8 mouse cellular contexts compared by ENCODE assay signal in the genomic region with DNA sequence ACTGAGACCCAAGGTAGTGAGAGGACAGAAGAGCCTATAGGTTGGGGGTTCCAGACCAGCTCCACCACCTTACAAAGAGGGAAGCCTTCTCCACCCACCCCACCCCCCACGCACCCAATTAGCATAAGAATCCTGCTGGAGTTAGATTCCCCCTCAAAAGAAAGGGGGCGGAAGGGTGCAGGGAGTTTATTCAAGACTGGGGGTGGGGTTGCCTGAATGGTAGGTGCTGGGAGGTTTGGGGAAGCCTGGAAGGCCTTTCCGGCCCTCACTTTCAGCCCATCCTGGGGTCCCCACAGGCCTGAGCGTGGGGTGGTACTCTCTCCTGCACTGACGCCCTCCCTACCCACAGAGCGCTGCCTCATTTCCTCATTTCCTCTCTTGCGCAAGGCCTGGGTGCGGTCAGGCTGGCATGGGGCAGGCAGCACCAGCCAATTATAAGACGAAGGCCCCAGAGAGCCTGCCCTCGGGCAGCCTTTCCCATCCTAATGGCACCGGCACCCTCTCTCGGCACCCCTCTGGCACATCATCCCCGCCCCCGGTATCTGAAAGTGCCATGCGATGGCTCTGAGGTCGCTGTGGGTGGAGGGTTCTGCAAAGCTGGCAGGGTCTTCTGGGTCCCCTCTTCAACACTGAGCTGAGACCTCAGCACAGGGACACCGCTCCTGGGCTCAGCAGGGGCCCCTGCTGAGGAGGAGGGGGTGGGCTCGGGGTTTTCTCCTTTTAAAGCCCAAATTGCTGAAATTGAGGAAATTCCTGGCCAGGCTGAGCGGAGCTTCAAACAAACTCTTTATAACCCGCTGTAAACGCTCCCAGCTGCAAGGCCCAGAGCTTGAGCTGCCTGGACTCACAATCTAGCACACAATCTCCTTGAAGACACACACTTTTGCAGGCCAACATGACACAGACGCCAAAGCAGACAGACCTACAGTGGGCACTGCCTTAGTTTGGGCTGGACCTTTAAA. TPM values are rescaled to one million over a fixed set of nuclear protein-coding genes. Genes with fewer than 3 reads are reported as not detected.
A peak's percentile ranks its signal among the peaks of the same experiment; 100 is the strongest.
DNase-seq lines count a peak whose midpoint lies in the region; ATAC-seq and TF ChIP-seq lines count a peak whose summit lies in the region.

No protein-coding gene starts in this region.

- H3K9ac ChIP-seq in heart, embryonic 16.5 days (ENCODE audit: low read length) = peak overlapping the region; percentile 37
- no peak overlapping the region for H3K9ac ChIP-seq in midbrain, embryonic 12.5 days (replicated peaks)

- no peaks in the 10 kb centered on the region for H3K36me3 ChIP-seq in heart, embryonic 16.5 days (ENCODE audit: control insufficient read depth, insufficient read depth)
- H3K36me3 ChIP-seq in limb, embryonic 10.5 days = peaks cover 50% of the 10 kb centered on the region
- no peaks in the 10 kb centered on the region for H3K36me3 ChIP-seq in midbrain, embryonic 12.5 days

- ATAC-seq in heart, embryonic 16.5 days (replicated peaks; ENCODE audit: extremely low read depth, insufficient read depth, low FRiP score) = no peak
- ATAC-seq in midbrain, embryonic 12.5 days (ENCODE audit: low FRiP score, low read depth) = no peak

- H3K27me3 ChIP-seq in heart, embryonic 16.5 days (ENCODE audit: control insufficient read depth, insufficient read depth, low read length) = peaks cover 11% of the 10 kb centered on the region
- H3K27me3 ChIP-seq in limb, embryonic 10.5 days (ENCODE audit: low read depth, poor library complexity, severe bottlenecking) = no peaks in the 10 kb centered on the region
- H3K27me3 ChIP-seq in midbrain, embryonic 12.5 days = peaks cover 81% of the 10 kb centered on the region

- DNase-seq in left cerebral cortex, adult 2 months (ENCODE audit: extremely low spot score in 1 of 2, low spot score in 2 of 2) = no peak
- DNase-seq in left cerebral cortex, adult 18-20 months (ENCODE audit: low spot score in 2 of 2) = no peak
- peak; percentile 58 for DNase-seq in embryo, embryonic 10.5 days (ENCODE audit: low spot score)
- DNase-seq in limb, embryonic 10.5 days (ENCODE audit: low spot score) = peak; percentile 63
- no peak for DNase-seq in layer of hippocampus, postnatal 25 days (ENCODE audit: extremely low spot score in 1 of 2, low spot score in 1 of 2)
- no peak for DNase-seq in left cerebral cortex, postnatal 14 days (ENCODE audit: low spot score in 2 of 2)

- intact Hi-C loops in left cerebral cortex, adult 2 months (cut with DNase I) = no loop called here
- intact Hi-C loops in left cerebral cortex, postnatal 14 days (cut with DNase I) = no loop called here

- WGBS in heart, embryonic 16.5 days = 24% methylated on average over 22 of the region's 22 CpGs
- WGBS in limb, embryonic 10.5 days = 8% methylated on average over 22 of the region's 22 CpGs
- WGBS in midbrain, embryonic 12.5 days = 8% methylated on average over 22 of the region's 22 CpGs

- peak overlapping the region; percentile 93 for H3K4me2 ChIP-seq in heart, embryonic 16.5 days (ENCODE audit: low read depth, low read length)
- peak overlapping the region; percentile 25; the same call in 1 of the 2 replicates for H3K4me2 ChIP-seq in midbrain, embryonic 12.5 days (replicated peaks)

- no peaks in the 10 kb centered on the region for H3K9me3 ChIP-seq in heart, embryonic 16.5 days (replicated peaks; ENCODE audit: control insufficient read depth, low read length)
- no peaks in the 10 kb centered on the region for H3K9me3 ChIP-seq in limb, embryonic 10.5 days (replicated peaks)
- no peaks in the 10 kb centered on the region for H3K9me3 ChIP-seq in midbrain, embryonic 12.5 days

- H3K4me1 ChIP-seq in heart, embryonic 16.5 days (ENCODE audit: control insufficient read depth, insufficient read depth, low read length) = peaks cover 18% of the 10 kb centered on the region
- peaks cover 81% of the 10 kb centered on the region for H3K4me1 ChIP-seq in limb, embryonic 10.5 days
- H3K4me1 ChIP-seq in midbrain, embryonic 12.5 days = peaks cover 45% of the 10 kb centered on the region

- peak overlapping the region; percentile 24 for H3K4me3 ChIP-seq in left cerebral cortex, adult 2 months
- H3K4me3 ChIP-seq in heart, embryonic 16.5 days (ENCODE audit: low read length) = peak overlapping the region; percentile 32
- peak overlapping the region; percentile 86 for H3K4me3 ChIP-seq in limb, embryonic 10.5 days
- H3K4me3 ChIP-seq in midbrain, embryonic 12.5 days = peak overlapping the region; percentile 15; the same call in 1 of the 2 replicates

- H3K27ac ChIP-seq in left cerebral cortex, adult 2 months = peak overlapping the region; percentile 66
- H3K27ac ChIP-seq in heart, embryonic 16.5 days (ENCODE audit: low read length) = peak overlapping the region; percentile 63
- peak overlapping the region; percentile 95 for H3K27ac ChIP-seq in limb, embryonic 10.5 days
- H3K27ac ChIP-seq in midbrain, embryonic 12.5 days (replicated peaks) = no peak overlapping the region

- no peak for TF ChIP-seq CTCF in left cerebral cortex, adult 2 months (IDR thresholded peaks at IDR 0.05)

RNA-seq across cellular contexts. Expression of a gene that starts 11.8 kb away (rescaled TPM):
- 1 to 10 TPM in 1 of 2 experiments, under 1 TPM in 1; 0.86 to 1.3 TPM for total RNA-seq in left cerebral cortex, adult 2 months (2021)
- 1 to 10 TPM in 1 of 2 experiments, under 1 TPM in 1; 0.91 to 1.1 TPM for total RNA-seq in left cerebral cortex, adult 18-20 months (2021)
- polyA plus RNA-seq in heart, embryonic 16.5 days (2015; fragmentation: Nextera tagmentation; extraction: Ambion mirVana) = 3.9 and 6.9 TPM in 2 replicates
- 1.2 and 1.5 TPM in 2 replicates for polyA plus RNA-seq in limb, embryonic 10.5 days (2016; fragmentation: Nextera tagmentation; extraction: Ambion mirVana)
- polyA plus RNA-seq in midbrain, embryonic 12.5 days (2016; fragmentation: Nextera tagmentation; extraction: Ambion mirVana) = 0.84 and 1.6 TPM in 2 replicates
- total RNA-seq in layer of hippocampus, postnatal 25 days (2021) = 1 to 10 TPM; 2.0 to 2.3 TPM
- 1 to 10 TPM in 1 of 2 experiments, under 1 TPM in 1; 0.99 to 1.2 TPM for total RNA-seq in left cerebral cortex, postnatal 14 days (2021)

RNA-seq across cellular contexts. Expression of a gene that starts 13.8 kb away (rescaled TPM):
- 10 to 100 TPM; 13.8 to 17.1 TPM for total RNA-seq in left cerebral cortex, adult 2 months (2021)
- total RNA-seq in left cerebral cortex, adult 18-20 months (2021) = 10 to 100 TPM; 12.8 to 15.7 TPM
- 8.9 and 11.8 TPM in 2 replicates for polyA plus RNA-seq in heart, embryonic 16.5 days (2015; fragmentation: Nextera tagmentation; extraction: Ambion mirVana)
- 111 and 148 TPM in 2 replicates for polyA plus RNA-seq in limb, embryonic 10.5 days (2016; fragmentation: Nextera tagmentation; extraction: Ambion mirVana)
- polyA plus RNA-seq in midbrain, embryonic 12.5 days (2016; fragmentation: Nextera tagmentation; extraction: Ambion mirVana) = 13.6 and 19.2 TPM in 2 replicates
- 10 to 100 TPM; 13.1 to 13.6 TPM for total RNA-seq in layer of hippocampus, postnatal 25 days (2021)
- 1 to 10 TPM; 8.3 to 9.4 TPM for total RNA-seq in left cerebral cortex, postnatal 14 days (2021)

RNA-seq across cellular contexts. Expression of a gene that starts 26.9 kb away (rescaled TPM):
- total RNA-seq in left cerebral cortex, adult 2 months (2021) = not detected
- total RNA-seq in left cerebral cortex, adult 18-20 months (2021) = not detected
- polyA plus RNA-seq in heart, embryonic 16.5 days (2015; fragmentation: Nextera tagmentation; extraction: Ambion mirVana) = 0.11 and 0.12 TPM in 2 replicates
- 1.1 and 1.4 TPM in 2 replicates for polyA plus RNA-seq in limb, embryonic 10.5 days (2016; fragmentation: Nextera tagmentation; extraction: Ambion mirVana)
- 0.26 and 0.28 TPM in 2 replicates for polyA plus RNA-seq in midbrain, embryonic 12.5 days (2016; fragmentation: Nextera tagmentation; extraction: Ambion mirVana)
- total RNA-seq in layer of hippocampus, postnatal 25 days (2021) = not detected
- total RNA-seq in left cerebral cortex, postnatal 14 days (2021) = not detected

RNA-seq across cellular contexts. Expression of a gene that starts 35.7 kb away (rescaled TPM):
- 10 to 100 TPM; 40.6 to 42.8 TPM for total RNA-seq in left cerebral cortex, adult 2 months (2021)
- 10 to 100 TPM; 42.8 to 44.5 TPM for total RNA-seq in left cerebral cortex, adult 18-20 months (2021)
- polyA plus RNA-seq in heart, embryonic 16.5 days (2015; fragmentation: Nextera tagmentation; extraction: Ambion mirVana) = 43.8 and 49.4 TPM in 2 replicates
- polyA plus RNA-seq in limb, embryonic 10.5 days (2016; fragmentation: Nextera tagmentation; extraction: Ambion mirVana) = 69.5 and 76.5 TPM in 2 replicates
- 51.9 and 57.7 TPM in 2 replicates for polyA plus RNA-seq in midbrain, embryonic 12.5 days (2016; fragmentation: Nextera tagmentation; extraction: Ambion mirVana)
- total RNA-seq in layer of hippocampus, postnatal 25 days (2021) = 10 to 100 TPM; 39.0 to 39.6 TPM
- 10 to 100 TPM; 36.8 to 40.6 TPM for total RNA-seq in left cerebral cortex, postnatal 14 days (2021)

RNA-seq across cellular contexts. Expression of a gene that starts 39.0 kb away (rescaled TPM):
- 10 to 100 TPM; 28.5 to 30.4 TPM for total RNA-seq in left cerebral cortex, adult 2 months (2021)
- total RNA-seq in left cerebral cortex, adult 18-20 months (2021) = 10 to 100 TPM; 28.5 to 30.6 TPM
- 38.3 and 43.7 TPM in 2 replicates for polyA plus RNA-seq in heart, embryonic 16.5 days (2015; fragmentation: Nextera tagmentation; extraction: Ambion mirVana)
- 38.8 and 55.0 TPM in 2 replicates for polyA plus RNA-seq in limb, embryonic 10.5 days (2016; fragmentation: Nextera tagmentation; extraction: Ambion mirVana)
- 40.9 and 41.0 TPM in 2 replicates for polyA plus RNA-seq in midbrain, embryonic 12.5 days (2016; fragmentation: Nextera tagmentation; extraction: Ambion mirVana)
- total RNA-seq in layer of hippocampus, postnatal 25 days (2021) = 10 to 100 TPM; 32.5 to 38.4 TPM
- total RNA-seq in left cerebral cortex, postnatal 14 days (2021) = 10 to 100 TPM; 29.7 to 30.4 TPM

Comparison
In these comparisons a context has a peak if more than half of its experiments do, and no peak if none do; other contexts are left out.
1. DNase-seq: peak in embryo, embryonic 10.5 days (single experiment) and limb, embryonic 10.5 days (single experiment); none in left cerebral cortex, adult 2 months (0 of 2), left cerebral cortex, adult 18-20 months (0 of 2), layer of hippocampus, postnatal 25 days (0 of 2) and left cerebral cortex, postnatal 14 days (0 of 2).
2. H3K4me3 ChIP-seq: peak in every context shown above with its lines; median percentile 86 in limb, embryonic 10.5 days; 32 in heart, embryonic 16.5 days; 24 in left cerebral cortex, adult 2 months; 15 in midbrain, embryonic 12.5 days.